Mouse (Mus musculus) heart, postnatal 10 days (tissue): ENCODE measurements around the gene Pde7b. TPM values are rescaled to one million over a fixed set of nuclear protein-coding genes. Genes with fewer than 3 reads are reported as not detected.

ENCODE experiments used
- DNase-seq, 2 experiments: peaks; one replicate each; pipeline ENCODE4 v3.0.0; 2021
- intact Hi-C: fragments of 180-260 bp; cut with DNase I; formaldehyde crosslinking; loops from one replicate; pipeline ENCODE4 v1.15.1; 2025
- total RNA-seq, 2 experiments: library from RNA; stranded (reverse); gene quantifications; 2 replicates each; pipeline ENCODE4 v1.2.3; 2021

Pde7b gene
- total RNA-seq, 2 experiments from 2014 or later: 43.1 to 50.5 TPM

- intact Hi-C loops: loop anchor here (5.0 kb wide), 1 partner anchor 100 kb away; no protein-coding TSS in a partner anchor
- DNase-seq: no peak
Observed at GRCm38 (mm10) chr10:20507069-20507468, 217.8 kb downstream of the Pde7b start.

DNA sequence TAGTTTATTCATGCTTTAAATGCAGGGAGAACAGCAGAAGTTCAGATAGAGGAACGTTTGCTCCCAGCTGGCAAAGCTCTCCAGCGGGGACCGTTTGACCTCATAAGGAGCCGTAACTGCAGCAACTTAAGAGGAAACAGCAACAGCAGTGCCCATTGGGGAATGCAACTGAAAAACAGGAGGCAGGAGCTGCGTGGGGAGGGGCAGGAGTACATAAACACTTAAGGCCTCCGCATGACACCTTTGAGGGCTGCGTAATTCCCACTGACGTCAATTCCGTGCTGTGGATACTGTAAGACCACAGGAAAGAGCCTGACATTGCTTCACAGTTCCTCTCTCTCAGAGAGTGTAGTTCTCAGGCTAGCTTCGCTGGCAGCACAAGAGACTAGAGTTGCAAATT lies 219.4 kb downstream of the Pde7b start:
- intact Hi-C loops: loop anchor here (5.0 kb wide), 1 partner anchor 98 kb away; no protein-coding TSS in a partner anchor
- no peak for DNase-seq

- no peak for DNase-seq
- intact Hi-C loops: loop anchor here (5.0 kb wide), 1 partner anchor 97 kb away; no protein-coding TSS in a partner anchor
Observed at GRCm38 (mm10) chr10:20504800-20505199, 220.1 kb downstream of the Pde7b start.

DNA sequence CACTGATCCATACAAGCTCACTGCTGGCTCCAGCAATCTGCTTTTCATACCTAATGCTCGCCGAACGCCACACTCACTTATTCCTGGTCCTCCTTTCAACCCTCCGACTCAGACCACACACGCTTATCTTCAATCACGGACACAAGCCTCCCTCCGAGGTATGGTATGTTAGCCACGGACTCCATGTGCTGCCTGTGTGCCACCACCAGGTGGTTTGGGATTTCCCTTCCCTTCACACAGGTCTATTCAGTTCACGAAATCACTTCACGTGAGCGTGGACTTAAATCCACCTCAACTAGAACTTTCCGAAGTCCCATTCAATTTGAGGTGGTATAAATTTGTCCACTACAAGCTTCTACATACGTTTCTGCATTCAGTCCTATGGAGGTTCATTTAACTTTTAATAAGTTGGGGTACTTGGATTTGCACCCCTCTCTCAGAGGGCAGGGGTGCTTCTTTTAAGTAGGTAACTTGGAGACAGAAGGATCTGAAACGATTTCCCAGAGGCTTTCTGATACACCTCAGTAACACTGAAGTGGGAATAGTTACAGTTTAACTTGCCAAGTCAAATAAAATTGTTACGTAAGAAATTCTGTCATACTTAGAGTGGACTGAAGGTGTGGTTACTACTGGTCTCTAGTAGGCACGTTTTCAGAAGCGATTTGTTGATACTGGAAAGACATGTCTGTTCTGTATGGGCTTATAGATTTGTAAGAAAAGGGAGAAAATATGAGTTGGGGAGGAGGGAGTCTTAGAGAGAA lies 221.4 kb downstream of the Pde7b start:
- DNase-seq: no peak
- intact Hi-C loops: no loop called here

- intact Hi-C loops: no loop called here
Observed at GRCm38 (mm10) chr10:20501221-20501620, 223.7 kb downstream of the Pde7b start.

DNA sequence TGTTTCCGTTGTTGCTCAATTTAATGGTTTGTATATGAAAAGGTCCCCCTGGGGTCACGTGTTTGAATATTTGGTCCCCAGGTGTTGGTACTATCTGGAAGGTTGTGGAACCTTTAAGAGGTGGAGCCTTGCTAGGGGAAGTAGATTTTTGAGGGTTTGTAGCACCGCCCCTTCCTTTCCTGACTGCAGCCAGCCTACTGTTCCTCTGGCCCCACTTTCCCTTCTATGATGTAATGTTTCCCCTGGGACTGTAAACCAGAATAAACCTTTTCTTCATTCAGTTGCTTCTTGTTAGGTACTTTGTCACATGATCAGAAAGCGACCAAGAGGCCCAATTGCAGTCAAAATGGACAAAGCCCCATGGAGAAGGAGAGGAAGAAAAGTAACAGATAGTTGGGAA lies 229.8 kb downstream of the Pde7b start:
- intact Hi-C loops: no loop called here
- DNase-seq: no peak

More at GRCm38 (mm10) chr10:20501221-20501620, 223.7 kb downstream of the Pde7b start:
- no peak for DNase-seq

- intact Hi-C loops: loop anchor here (5.0 kb wide), 1 partner anchor 53 kb away; no protein-coding TSS in a partner anchor
- DNase-seq: no peak
Observed at GRCm38 (mm10) chr10:20493826-20494455, 230.9 kb downstream of the Pde7b start.

- DNase-seq: peak; percentile 48 to 50
- intact Hi-C loops: loop anchor here (5.0 kb wide), 1 partner anchor 55 kb away; no protein-coding TSS in a partner anchor
Observed at GRCm38 (mm10) chr10:20492216-20492964, 232.5 kb downstream of the Pde7b start.

GRCm38 (mm10) chr10:20490775-20491174 lies 234.1 kb downstream of the Pde7b start:
- intact Hi-C loops: loop anchor here (5.0 kb wide), 1 partner anchor 57 kb away; no protein-coding TSS in a partner anchor
- no peak for DNase-seq

DNA sequence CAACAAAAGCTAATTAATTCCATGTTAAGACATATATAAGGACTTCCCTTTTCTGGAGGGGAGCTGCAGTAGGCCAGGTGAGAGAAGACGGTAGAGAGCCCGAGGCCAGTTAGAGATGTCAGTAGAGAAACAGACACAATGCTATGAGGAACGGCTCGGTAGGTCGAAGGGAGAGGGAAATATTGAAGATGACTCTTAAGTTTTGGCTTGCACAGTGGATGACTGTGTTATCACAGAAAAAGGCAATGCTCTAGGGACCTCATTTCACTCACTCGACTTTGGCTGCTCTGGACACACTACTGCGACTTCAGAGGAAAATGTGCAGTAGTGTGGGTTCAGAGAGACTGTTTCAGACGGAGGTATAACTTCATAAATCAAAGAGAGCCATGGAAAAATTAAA lies 234.6 kb downstream of the Pde7b start:
- intact Hi-C loops: loop anchor here (5.0 kb wide), 1 partner anchor 57 kb away; no protein-coding TSS in a partner anchor
- no peak for DNase-seq

DNA sequence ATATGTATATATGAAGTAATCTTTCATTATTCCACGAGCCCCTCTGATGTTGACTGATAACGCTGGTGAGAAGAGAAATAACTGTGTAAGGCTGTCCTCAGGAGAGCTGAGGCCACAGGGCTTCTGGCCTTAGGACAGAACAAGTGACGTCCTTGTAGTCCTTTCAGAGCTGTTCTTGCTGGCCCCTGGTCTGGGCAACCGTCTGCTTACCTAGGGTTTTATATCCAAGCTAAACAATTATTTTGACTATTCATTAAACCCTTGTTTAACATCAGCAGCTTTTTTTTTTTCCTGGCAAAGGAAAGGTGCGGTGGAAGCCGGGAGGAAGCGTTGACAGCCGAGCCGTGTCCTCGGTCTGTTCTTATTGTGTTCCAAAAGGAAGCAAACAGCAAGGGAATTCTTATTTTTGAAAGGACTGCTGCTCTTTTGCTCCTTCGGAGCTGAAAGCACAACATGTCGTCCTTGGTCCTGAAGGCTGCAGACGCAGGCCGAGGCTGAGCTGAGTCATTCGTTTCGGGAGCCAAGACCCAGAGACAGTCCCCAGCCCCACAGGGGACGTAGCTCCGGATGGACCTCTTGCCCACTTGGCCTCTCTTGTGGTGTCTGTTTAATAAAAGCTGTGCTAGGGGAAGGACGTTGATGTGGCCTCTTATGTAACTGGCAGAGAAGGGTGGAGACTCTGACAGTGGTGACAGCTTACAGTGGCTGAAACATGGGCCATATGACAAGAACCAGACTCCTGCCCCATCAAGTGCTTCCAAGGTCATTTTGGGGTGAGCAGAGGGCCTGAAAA lies 238.2 kb downstream of the Pde7b start:
- intact Hi-C loops: loop anchor here (2.0 to 5.0 kb wide), 3 partner anchors 78 to 441 kb away; no protein-coding TSS in a partner anchor
- peak; percentile 93 to 95 for DNase-seq

DNA sequence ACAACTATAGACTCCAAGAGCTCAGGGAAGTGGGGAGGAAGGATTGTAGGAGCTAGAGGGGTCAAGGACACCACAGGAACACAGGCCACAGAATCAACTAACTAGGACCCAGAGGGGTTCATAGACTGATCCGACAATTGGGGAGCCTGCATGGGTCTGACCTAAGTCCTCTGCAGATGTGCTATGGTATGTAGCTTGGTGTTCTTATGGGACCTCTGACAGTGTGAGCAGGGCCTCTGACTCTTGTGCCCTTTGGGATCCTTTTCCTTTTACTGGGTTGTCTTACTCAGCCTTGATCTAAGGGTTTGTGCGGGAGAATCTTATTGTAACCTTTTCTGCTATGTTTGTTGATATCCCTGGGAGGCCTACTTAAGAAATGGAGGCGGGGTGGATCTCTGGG lies 239.1 kb downstream of the Pde7b start:
- no peak for DNase-seq
- intact Hi-C loops: loop anchor here (2.0 to 5.0 kb wide), 3 partner anchors 77 to 441 kb away; no protein-coding TSS in a partner anchor

DNA sequence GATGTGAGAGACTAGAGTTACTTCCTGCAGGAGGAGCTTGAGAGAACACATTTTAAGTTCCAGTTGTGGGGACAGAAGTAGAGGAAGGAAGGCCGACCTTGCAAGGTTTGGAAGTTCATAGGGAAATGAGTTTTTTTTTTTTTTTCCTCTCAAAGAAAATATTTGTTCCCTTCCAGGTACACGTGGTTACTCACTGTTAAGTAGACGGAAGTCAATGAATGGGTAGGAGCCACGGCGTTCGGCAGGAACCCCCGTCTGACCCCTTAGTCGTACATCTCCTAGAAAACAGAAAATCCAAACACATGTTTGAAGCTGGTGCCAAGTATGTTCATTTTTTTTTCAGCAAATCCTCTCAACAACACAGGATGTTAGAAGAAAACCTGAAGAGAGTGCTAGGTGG lies 245.4 kb downstream of the Pde7b start:
- intact Hi-C loops: no loop called here
- DNase-seq: no peak

DNA sequence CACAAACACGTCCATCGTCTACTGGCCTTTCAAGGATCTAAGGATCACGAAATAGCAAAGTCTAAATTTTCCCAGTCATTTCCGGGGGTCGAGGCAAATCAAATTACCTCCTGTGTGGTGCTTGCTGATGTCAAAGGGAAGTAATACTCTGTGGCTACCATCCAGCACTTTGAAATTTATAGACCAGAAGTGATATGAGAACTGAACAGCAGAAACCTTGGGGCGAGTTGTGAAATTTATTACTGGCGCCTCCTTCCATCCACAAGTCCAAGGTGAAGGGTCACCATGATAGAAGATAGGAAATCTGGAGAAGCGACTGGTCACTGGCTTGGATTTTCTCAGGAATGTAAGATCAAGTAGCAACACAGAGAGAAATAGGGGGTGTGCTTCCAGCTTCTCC lies 246.4 kb downstream of the Pde7b start:
- intact Hi-C loops: no loop called here
- DNase-seq: no peak

DNA sequence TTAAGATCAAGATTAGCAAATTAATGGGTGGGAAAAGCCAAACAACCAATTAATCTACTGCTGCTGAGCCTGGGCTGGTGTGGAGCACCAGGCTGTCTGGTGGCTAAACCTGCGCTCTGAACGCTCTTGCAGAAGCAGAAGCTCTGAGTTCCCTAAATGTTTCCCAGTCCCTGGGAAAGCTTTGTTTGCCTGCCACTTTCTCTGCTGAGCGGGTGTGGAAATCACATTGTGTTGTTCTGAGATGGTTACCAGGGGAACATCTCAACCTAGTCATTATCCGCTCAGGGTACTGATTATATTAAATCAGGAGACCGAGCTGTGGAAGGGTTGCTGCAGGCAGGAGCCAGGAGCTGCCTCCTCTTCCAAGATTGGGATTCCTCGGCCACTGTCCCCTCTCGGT lies 250.0 kb downstream of the Pde7b start:
- intact Hi-C loops: no loop called here
- DNase-seq: peak; percentile 37 to 52

GRCm38 (mm10) chr10:20474036-20474435 lies 250.8 kb downstream of the Pde7b start:
- intact Hi-C loops: no loop called here
- no peak for DNase-seq

- intact Hi-C loops: no loop called here
- no peak for DNase-seq
Observed at GRCm38 (mm10) chr10:20473505-20473904, 251.4 kb downstream of the Pde7b start.

DNA sequence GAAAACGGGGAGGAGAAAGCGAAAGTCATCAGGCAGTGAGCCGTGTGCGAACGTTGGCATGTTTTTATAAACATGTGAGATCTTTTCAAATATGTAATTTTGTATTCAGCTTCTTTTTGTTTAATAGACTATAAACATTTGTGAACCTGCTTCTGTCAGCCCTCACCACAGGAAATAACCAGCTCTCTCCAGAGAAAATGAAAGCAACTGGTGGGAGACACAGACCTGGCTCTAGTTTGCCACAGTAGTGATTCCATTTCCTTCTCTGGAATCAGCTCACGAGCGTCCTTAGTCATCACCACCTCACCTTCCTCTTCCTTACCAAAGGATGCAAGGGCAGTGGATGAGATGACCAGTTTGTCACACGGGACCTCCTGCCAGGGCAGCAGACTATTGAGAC lies 252.9 kb downstream of the Pde7b start:
- DNase-seq: no peak
- intact Hi-C loops: no loop called here

DNA sequence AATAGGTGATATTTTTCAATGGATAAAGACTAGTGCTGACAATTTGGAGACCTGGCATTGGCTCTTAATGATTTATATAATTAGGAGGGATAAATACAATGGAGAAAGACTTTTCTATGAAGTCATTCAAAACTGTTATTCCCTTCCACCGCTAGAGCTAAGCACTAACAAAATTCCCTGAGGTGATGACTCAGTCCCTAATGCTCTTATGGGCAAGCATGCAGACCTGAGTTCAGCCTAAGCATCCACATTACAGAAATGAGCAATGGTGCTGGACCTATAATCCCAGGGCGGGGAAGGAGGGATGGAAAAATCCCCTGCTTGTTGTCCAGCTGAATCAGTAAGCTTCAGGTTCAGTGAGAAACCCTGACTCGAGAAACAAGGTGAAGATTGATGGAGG lies 260.2 kb downstream of the Pde7b start:
- DNase-seq: no peak
- intact Hi-C loops: no loop called here

DNA sequence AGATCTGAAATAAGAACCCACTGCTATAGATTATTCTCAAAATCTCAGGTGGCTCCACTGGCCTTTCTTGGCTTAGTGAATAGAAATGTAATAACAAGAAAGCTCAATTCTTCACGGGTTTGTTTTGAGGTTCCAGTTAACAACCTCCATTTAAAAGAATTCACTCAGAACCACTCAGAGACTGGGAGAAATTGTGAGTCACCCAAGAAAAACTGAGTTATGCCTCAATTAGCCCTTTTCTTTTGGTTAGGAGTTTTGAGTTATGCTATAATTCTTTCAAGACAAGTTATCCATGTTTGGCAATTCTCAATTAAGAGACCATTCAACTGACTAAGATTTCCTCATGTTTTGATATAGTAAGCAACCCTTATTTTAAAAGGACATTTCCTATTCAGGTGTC lies 260.9 kb downstream of the Pde7b start:
- intact Hi-C loops: no loop called here
- no peak for DNase-seq
